Mouse (Mus musculus) urinary bladder, postnatal 4 days (tissue): ENCODE measurements around the gene Cic.
A peak's percentile ranks its signal among the peaks of the same experiment; 100 is the strongest.

Experiments
- DNase-seq, 2 experiments: peaks; one replicate each; pipeline ENCODE4 v3.0.0; 2021 to 2022; ENCODE audit warnings: low spot score in 2 of 2

Cic gene

GRCm38 (mm10) chr7:25267301-25267750 is at the start of gene Cic:
Cic (plus strand) TSS chr7:25267704.
- DNase-seq = peak; percentile 98

DNA sequence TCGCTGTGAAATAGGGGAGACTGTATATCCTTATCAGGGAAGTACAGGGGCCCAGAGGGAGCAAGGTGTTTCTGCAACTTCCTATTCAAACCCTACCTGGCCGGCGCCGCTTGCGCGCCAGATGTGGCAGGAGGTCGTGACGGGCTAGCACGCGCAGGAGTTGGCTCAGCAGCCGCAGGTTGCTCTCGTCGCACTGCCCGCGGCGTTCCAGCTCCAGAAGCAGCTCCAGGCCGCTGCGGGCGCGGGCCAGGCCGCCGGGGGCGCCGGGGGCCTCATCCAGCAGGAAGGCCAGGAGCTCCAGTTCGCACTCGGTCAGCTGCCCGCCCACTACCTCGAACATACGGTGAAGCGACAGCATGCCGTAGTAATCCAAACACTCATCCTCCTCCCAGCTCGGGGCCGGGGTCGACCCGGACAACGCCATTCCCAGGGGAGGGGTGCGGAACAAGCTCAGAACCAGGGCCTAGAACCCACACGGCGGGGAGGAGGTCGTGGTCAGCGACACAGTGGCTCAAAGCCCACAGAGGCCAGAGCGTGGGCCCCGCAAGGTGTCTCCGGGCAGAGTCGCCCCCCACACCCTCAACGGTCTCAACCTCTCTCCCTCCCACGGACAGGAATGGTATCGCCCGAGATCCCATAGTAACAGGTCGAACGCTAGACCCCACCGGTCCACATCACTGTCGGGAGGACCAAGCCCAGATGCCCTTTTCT is 48.6 kb upstream of the Cic start:
- DNase-seq = peak in 1 of 2 experiments; percentile 53

DNA sequence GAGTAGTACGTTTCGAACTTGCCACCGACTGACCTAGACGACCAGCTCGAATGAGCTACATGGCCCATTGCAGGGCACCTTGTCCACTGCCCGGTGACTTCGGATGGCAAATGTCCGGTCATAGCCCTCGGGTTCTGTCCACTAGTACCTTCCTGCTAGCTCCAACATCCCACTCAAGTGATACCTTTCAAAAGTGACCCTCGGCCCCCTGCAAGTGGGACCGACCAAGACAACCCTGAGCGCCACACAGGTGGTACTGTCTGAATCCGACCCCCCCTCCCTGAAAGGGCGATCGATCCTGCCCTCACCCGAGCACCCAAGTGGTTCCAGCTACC is 48.1 kb upstream of the Cic start:
- no peak for DNase-seq

GRCm38 (mm10) chr7:25219756-25220456 is 47.6 kb upstream of the Cic start:
- peak; percentile 88 to 94 for DNase-seq

- no peak for DNase-seq
Observed at GRCm38 (mm10) chr7:25220457-25221101, 46.9 kb upstream of the Cic start, which contains the start of gene Dedd2. Dedd2 (minus strand) TSS chr7:25220615.

GRCm38 (mm10) chr7:25221102-25221883 is 46.2 kb upstream of the Cic start, which contains the start of gene Zfp526:
Zfp526 (plus strand) TSS chr7:25221425.
- peak; percentile 98 for DNase-seq

DNA sequence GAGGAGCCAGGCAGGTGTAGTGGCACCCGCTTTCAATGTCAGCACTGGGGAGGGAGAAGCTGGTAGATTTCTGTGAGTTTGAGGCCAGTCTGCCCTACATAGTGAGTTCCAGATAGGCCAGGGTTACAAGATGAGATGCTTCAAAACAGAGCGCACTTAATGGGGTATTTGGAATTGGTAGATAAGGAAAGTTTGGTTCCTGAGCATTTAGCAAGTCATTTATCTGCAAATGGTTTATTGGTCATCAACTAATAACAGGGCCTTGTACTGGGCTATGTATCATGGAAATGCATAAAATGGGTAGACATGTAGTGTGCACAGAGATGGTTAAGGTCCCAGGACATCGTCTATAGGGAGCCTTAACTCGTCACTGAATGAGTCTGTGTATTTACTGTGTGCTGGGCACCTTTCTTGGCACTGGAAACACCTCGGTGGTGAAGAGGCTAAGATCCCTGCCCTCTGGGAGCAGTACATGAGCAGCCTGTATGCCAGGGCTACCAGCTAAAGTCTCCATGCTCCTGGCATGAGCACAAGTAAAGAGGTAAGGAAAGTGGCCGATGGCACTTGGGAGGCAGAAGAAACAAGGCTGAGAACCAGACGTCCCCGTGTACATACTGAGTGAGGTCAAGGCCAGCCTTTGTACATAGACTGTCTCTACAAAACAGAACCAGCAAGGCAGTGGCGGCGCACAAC is 45.1 kb upstream of the Cic start:
- DNase-seq = no peak

DNA sequence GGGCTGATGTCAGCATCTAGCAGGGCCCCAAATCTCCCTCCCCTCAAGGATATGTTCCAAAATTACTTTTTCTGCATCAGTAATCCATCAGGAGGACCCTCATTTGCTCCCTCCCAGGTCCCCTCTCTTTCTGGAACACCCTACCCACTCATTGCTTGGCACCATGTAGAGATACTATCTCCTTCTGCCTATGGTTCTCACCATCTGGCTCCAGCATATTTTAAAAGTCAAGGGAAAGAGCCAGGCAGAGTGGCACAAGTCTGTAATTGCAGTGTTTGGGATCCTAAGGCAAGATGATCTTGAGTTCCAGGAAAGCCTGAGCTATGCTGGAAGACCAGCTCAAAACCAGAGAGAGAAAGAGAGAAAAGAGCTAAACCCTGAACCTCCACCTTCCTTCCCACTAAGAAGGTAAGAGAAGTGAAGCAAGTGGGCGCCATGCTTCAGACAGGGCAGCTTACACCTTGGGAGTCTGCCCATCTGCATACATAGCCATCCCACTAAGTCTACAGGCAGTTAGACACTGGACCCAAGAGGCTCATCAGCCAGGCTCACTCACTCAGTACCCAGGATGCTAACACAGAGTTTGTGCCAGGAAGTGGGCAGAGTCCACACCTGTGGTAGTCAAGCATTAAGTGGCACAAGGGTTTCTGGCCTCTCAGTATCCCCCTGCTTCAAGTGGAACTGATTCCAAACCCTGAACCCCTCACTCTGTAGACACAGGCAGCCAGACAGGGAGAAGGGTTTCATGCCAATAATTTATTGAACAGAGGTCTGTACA is 39.8 kb upstream of the Cic start:
- no peak for DNase-seq

GRCm38 (mm10) chr7:25230690-25231285 is 36.7 kb upstream of the Cic start:
- DNase-seq = no peak

DNA sequence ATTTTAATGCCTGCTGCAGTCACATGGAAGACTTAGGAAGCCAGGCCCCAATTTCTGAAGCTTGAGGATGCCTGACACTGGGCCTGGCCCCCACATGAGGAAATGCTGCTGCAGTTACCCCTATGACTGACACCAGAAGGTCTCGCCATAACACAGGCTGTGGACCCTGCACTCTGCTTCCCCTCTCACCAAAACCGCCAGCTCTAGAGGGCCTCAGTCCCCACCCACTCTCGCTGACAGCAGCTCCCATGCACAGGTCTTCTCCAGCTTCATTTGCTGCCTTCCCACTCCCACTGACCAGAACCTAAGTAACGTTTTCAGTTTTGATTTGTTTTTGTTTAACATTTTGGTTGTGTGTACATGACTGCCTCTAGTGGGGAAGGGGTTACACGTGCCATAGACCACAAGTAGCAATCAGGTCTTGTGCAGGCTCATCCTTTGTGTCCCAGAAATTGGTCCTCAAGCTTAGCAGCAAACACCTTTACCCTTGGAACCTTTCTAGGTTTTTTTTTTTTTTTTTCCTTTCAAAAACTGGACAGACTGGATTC is 35.3 kb upstream of the Cic start:
- no peak for DNase-seq

DNA sequence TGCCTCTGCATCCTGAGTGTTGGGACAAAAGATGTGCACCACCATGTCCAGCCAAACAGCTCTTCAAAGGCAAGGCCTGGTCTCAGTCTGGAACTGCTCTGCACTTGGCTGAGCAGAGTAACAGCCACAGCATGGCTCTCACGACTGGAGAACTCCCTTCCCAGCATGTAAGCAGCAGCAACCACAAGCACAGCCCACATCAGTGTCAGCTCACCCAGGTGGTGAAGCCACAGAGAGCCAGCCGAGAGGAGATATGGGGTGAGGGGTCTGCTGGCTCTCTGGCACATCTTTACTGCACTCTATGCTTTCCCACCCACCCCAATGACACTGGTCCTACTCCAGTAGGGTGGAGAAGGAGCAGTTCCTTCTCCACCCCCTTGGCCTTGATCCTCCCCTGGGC is 34.4 kb upstream of the Cic start:
- no peak for DNase-seq

- no peak for DNase-seq
Observed at GRCm38 (mm10) chr7:25235526-25235925, 32.0 kb upstream of the Cic start.

DNA sequence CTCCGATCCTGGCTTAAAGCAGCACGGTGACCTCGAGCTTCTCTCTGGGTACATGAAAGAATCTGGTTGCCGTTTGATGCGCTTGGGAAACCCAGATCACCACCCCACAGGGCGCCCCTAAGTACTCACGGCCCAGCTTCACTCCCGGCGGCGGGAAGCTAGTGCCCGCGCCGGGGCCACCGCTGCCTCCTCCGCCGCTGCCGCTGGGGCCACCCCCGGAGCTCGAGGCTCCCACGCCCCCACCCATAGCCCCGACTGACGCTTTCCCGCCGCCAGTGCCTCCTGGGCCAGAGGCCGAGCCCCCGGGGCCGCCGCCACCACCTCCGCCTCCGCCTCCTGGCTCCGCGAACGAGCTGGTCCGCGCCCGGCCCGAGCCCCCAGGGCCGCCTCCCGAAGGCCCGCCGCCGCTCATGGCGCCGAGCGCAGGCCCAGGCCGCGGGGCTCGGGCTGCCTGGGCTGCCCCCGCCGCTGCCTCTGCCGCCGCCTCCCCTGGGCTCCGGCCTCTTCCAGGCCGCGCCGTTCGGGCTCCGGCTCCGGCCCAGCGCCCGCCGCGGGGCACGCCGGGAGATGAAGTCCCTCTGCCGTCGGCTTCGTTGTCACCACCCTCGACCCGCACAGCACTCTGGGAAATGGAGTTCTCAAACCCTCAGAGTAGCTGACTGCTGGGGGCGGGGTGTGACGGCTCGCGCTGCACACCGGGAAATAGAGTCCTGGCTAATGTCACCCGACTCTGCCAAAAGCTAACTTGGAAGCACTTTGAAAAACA is 30.1 kb upstream of the Cic start, which contains the start of gene Gsk3a:
TSS of gene Gsk3a (minus strand) at position 603 of the 766 bp plus-strand sequence.
- DNase-seq = peak; percentile 95 to 98

- DNase-seq = peak; percentile 85 to 87
Observed at GRCm38 (mm10) chr7:25238015-25238706, 29.3 kb upstream of the Cic start.

DNA sequence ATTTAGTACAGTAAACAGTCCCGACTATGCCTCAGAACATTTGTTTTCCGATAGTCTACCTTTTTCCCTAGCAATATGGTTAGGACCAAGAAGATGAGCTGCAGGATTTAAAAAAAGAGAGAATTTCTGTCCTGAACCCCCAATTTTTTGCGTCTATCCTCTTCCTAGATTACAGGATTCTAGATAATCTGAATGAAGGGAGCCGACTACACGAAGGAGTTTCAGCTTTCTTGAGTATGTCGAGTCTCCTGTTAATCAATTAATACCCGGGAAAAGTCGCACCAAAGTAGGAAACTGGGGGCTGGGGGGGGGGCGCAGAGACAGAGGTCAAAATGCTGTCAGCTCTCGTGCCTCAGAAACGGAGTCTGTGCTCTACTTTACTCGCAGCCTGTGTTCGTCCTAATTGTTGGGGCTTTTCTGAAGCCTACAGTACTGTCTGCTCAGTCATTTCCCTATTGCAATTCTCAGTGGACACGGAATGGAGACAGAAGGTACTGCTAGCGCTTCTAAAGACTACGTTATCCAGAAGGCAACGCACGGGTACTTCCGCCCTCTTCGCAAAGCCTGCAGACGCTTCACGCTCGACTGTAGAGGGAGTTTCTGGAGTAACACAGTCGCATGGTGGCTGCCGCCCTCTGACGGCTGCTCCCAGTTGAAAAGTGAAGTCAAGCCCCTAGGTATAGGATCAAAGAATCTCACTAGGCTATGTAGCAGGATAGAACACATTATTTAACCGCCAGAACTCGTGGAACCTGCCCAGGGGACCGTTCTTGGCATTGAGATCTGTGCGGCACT is 28.5 kb upstream of the Cic start:
- peak; percentile 78 to 82 for DNase-seq

- no peak for DNase-seq
Observed at GRCm38 (mm10) chr7:25240631-25241030, 26.9 kb upstream of the Cic start.

DNA sequence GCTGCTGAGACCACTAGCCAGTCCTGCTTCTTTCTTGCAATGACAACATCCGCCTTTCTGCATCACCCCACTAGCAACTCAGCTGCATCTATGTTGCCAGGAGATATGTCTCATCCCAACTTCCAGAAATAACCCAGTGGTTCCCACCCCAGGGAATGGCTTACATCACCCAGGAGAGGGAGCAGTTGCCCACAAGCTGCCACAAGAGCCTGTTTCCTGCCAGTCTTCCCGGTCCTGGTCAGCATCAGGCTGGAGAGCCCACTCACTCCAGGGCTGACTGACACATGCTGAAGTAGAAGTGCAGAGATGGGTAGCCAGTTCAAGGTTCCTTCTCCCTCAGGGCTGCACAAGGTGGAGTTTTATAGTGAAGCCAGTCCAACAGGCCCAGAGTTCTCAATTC is 26.4 kb upstream of the Cic start:
- DNase-seq = peak in 1 of 2 experiments; percentile 56
